Mouse (Mus musculus) embryonic facial prominence, embryonic 13.5 days (tissue): ENCODE data around the gene Foxp4. TPM values are rescaled to one million over a fixed set of nuclear protein-coding genes. Genes with fewer than 3 reads are reported as not detected.

Experiments
- ATAC-seq: fragments of 200-750 bp; cut with Nextera tagmentation; 2 replicates; pipeline ENCODE4 v1.8.0; 2017; ENCODE audit warnings: low read depth; ENCODE audit not compliant: insufficient number of reproducible peaks, insufficient read depth, low FRiP score, low TSS enrichment
- H3K27ac ChIP-seq: fragments of 300-500 bp; sonication (generic); 2 replicates; pipeline ENCODE4 v1.5.1; 2015; ENCODE audit warnings: moderate library complexity, mild to moderate bottlenecking, inconsistent platforms
- H3K27me3 ChIP-seq: fragments of 300-500 bp; sonication (generic); 2 replicates; pipeline ENCODE4 v1.6.1; 2015; ENCODE audit warnings: mild to moderate bottlenecking, inconsistent platforms
- H3K36me3 ChIP-seq: fragments of 300-500 bp; sonication (generic); 2 replicates; pipeline ENCODE4 v1.6.1; 2015; ENCODE audit warnings: mild to moderate bottlenecking, inconsistent platforms
- H3K4me1 ChIP-seq: fragments of 300-500 bp; sonication (generic); 2 replicates; pipeline ENCODE4 v1.6.1; 2015; ENCODE audit warnings: inconsistent platforms
- H3K4me2 ChIP-seq: fragments of 300-500 bp; sonication (generic); 2 replicates; pipeline ENCODE4 v1.6.1; 2015; ENCODE audit warnings: moderate library complexity, mild to moderate bottlenecking, inconsistent platforms
- H3K4me3 ChIP-seq: fragments of 300-500 bp; sonication (generic); 2 replicates; pipeline ENCODE4 v1.5.1; 2015; ENCODE audit warnings: mild to moderate bottlenecking, inconsistent platforms
- H3K9ac ChIP-seq: fragments of 300-500 bp; sonication (generic); 2 replicates; pipeline ENCODE4 v1.6.1; 2015; ENCODE audit warnings: mild to moderate bottlenecking, inconsistent platforms
- H3K9me3 ChIP-seq: fragments of 300-500 bp; sonication (generic); 2 replicates; pipeline ENCODE4 v1.6.1; 2016; ENCODE audit warnings: inconsistent platforms
- WGBS: fragments of 180-500 bp; shearing (Covaris S2); methylation state at CpG from one replicate; pipeline ENCODE4 v1.1.7; 2015; ENCODE audit warnings: mixed read lengths; 5-methylcytosine and 5-hydroxymethylcytosine counted together
- polyA plus RNA-seq: library from polyadenylated mRNA; unstranded; fragments of >200 nt; fragmentation: Nextera tagmentation; extraction: Ambion mirVana; gene quantifications from 2 replicates; pipeline ENCODE4 v1.2.1, GENCODE M21; 2015

The Foxp4 gene
- polyA plus RNA-seq, 1 experiment from 2014 or later, result 19.8 TPM

GRCm38 (mm10) chr17:47950831-47951230 is 26.4 kb upstream of the Foxp4 start:
- H3K27ac ChIP-seq, result no peak overlapping the region
- WGBS, result 74% methylated on average over 5 of the region's 5 CpGs
- H3K9me3 ChIP-seq, result no peaks in the 10 kb centered on the region
- H3K9ac ChIP-seq, result no peak overlapping the region
- ATAC-seq, result no peak
- no peak overlapping the region for H3K4me3 ChIP-seq
- H3K4me2 ChIP-seq, result no peak overlapping the region
- peaks cover 37% of the 10 kb centered on the region for H3K4me1 ChIP-seq
- no peaks in the 10 kb centered on the region for H3K36me3 ChIP-seq
- H3K27me3 ChIP-seq, result peaks cover 33% of the 10 kb centered on the region

DNA sequence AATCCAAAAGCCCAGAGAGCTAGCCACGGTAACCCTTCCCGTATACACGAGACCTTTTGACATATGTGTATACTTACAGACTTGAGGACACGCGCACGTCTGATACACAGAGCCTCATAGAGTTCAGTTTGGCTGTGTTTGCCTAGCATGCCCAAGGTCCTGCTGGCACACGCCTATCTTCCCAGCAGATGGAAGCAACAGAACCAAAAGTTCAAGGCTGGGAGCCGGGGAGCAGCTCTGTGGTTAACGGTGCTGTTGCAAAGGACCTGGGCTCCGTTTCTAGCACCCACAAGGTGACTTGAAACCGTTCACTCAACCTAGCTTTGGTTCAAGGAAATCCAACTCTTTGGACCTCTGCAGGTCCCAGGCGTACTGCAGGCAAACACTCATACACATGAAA is 25.0 kb upstream of the Foxp4 start:
- WGBS, result 93% methylated on average over 12 of the region's 12 CpGs
- Histone ChIP-seq H3K4me1 (peaks cover 29% of the 10 kb centered on the region), H3K4me3 (no peak overlapping the region), H3K9me3 (no peaks in the 10 kb centered on the region), H3K9ac (no peak overlapping the region), H3K27me3 (peaks cover 33% of the 10 kb centered on the region), H3K4me2 (no peak overlapping the region), H3K36me3 (no peaks in the 10 kb centered on the region), H3K27ac (no peak overlapping the region)
- ATAC-seq, result no peak

DNA sequence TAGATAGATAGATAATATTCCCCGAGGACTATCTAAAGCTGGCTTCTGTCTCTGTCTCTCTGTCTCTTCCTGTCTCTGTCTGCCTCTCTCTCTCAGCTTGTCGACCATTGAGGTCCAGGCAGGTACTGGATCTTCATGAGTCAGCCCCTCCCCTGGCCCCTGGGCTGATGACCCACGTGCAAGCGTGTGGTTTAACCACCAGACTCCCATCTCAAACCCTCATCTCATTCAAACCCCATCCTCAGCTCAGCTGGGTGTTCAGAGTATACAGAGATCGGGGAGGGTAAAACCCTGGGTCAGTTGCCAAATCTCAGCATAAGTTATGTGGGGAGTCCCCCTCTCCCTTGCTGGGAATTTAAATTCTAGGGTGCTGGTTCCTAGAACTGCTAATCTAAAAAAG is 24.3 kb upstream of the Foxp4 start:
- WGBS, result 73% methylated on average over 5 of the region's 5 CpGs
- ATAC-seq, result no peak
- no peaks in the 10 kb centered on the region for H3K36me3 ChIP-seq

GRCm38 (mm10) chr17:47946921-47947420 is 22.5 kb upstream of the Foxp4 start:
- Histone ChIP-seq H3K4me1 (peaks cover 37% of the 10 kb centered on the region), H3K9me3 (no peaks in the 10 kb centered on the region), H3K9ac (peak overlapping the region; percentile 51; the same call in 1 of the 2 replicates), H3K27me3 (peaks cover 17% of the 10 kb centered on the region), H3K4me2 (peak overlapping the region; percentile 37), H3K4me3 (no peak overlapping the region; the same call in 1 of the 2 replicates), H3K36me3 (no peaks in the 10 kb centered on the region), H3K27ac (no peak overlapping the region)
- ATAC-seq, result 0 out of 2 replicates have a peak, but pooled peaks have one; percentile 26
- WGBS, result 4% methylated on average over 14 of the region's 14 CpGs

More for the DNA sequence above, 24.3 kb upstream of the Foxp4 start:
- Histone ChIP-seq H3K9ac (no peak overlapping the region), H3K4me3 (no peak overlapping the region), H3K4me2 (no peak overlapping the region), H3K9me3 (no peaks in the 10 kb centered on the region), H3K27ac (no peak overlapping the region), H3K27me3 (peaks cover 29% of the 10 kb centered on the region), H3K4me1 (peaks cover 35% of the 10 kb centered on the region)

- Histone ChIP-seq H3K36me3 (no peaks in the 10 kb centered on the region), H3K4me2 (no peak overlapping the region), H3K27me3 (peaks cover 13% of the 10 kb centered on the region), H3K9me3 (no peaks in the 10 kb centered on the region), H3K4me1 (peaks cover 30% of the 10 kb centered on the region), H3K27ac (no peak overlapping the region), H3K9ac (no peak overlapping the region), H3K4me3 (no peak overlapping the region)
- 73% methylated on average over 3 of the region's 3 CpGs for WGBS
- ATAC-seq, result no peak
Measured at GRCm38 (mm10) chr17:47946111-47946510, 21.7 kb upstream of the Foxp4 start.

DNA sequence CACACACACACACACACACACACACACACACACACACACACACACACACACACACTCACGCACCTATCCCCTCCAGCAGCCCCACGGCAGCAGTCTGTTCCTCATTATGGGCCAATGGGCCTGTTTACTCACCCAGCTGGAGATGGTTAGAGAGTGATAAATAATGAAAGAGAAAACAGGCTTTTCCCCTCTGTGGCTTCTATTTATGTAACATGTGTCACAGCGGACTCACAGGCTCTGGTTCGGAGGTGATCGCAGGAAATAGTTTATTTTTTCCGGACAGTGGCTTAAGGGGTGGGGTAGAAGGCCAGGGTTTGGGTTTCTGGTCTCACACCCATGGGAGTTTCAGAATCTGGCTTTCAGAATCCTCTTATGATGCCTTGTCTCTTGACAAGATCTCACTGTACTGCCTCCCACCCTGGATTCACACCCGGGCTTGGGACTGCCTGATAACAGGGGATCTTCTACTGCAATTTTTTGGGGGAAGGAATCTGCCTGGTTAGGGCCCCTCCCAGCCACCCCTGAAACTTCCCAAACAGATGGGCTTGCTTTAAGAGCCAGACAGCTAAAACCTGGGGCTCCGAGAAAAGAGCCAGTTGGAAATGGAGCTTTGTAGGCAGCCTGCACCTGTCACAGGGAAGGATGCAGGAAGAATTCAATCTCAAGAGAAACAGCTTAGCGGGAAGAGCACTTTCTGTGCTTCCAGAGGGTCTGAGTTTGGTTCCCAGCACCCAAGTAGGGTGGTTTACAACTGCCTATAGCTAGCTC is 18.8 kb upstream of the Foxp4 start:
- H3K4me2 ChIP-seq, result no peak overlapping the region; the same call in 1 of the 2 replicates
- H3K4me1 ChIP-seq, result peaks cover 32% of the 10 kb centered on the region
- no peaks in the 10 kb centered on the region for H3K36me3 ChIP-seq
- no peak overlapping the region for H3K9ac ChIP-seq
- H3K9me3 ChIP-seq, result no peaks in the 10 kb centered on the region
- no peak overlapping the region for H3K27ac ChIP-seq
- no peak for ATAC-seq
- peaks cover 7% of the 10 kb centered on the region for H3K27me3 ChIP-seq
- H3K4me3 ChIP-seq, result no peak overlapping the region
- 18% methylated on average over 9 of the region's 9 CpGs for WGBS

DNA sequence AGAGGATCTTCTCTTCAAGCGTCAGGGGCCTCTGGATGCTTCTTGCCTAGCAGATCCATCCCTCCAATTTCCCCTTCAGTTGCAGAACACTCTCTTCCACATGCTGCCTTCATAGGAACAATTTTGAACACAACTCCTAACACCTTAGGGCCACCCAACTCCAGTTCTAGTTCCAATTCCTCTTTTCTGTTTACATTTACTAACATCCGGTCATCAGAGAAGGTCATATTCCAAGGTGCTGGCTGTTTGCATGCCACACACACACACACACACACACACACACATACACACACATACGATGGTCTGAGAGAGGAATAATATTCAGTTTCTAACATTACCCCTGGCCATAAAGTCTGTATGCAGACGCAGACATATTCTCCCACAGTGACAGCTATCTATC is 17.6 kb upstream of the Foxp4 start:
- H3K27ac ChIP-seq, result no peak overlapping the region
- H3K27me3 ChIP-seq, result peaks cover 3% of the 10 kb centered on the region
- peaks cover 35% of the 10 kb centered on the region for H3K4me1 ChIP-seq
- no peaks in the 10 kb centered on the region for H3K36me3 ChIP-seq
- H3K4me2 ChIP-seq, result no peak overlapping the region
- no peak overlapping the region for H3K4me3 ChIP-seq
- H3K9ac ChIP-seq, result no peak overlapping the region
- H3K9me3 ChIP-seq, result no peaks in the 10 kb centered on the region
- ATAC-seq, result no peak
- WGBS, result 80% methylated on average over 4 of the region's 4 CpGs

DNA sequence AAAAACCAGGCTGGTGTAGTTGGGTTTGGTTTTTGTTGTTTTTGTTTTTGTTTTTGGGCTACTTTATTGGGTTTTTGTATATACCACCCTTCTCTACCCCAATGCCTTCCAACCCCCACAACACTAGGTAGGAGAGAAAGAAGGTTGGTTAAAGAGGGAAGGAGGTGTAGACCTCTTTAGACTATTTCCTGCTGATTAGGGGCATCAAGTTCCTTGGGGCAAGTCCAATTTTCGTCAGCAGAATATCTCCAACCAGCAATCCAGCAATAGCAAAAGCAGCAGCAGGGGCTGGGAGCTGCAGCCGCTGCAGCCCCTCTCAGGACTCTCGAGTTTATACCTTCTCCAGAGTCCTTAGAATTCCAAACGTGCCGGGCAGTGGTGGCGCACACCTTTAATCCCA is 14.4 kb upstream of the Foxp4 start:
- Histone ChIP-seq H3K9me3 (no peaks in the 10 kb centered on the region), H3K36me3 (no peaks in the 10 kb centered on the region), H3K4me3 (no peak overlapping the region), H3K27ac (no peak overlapping the region), H3K4me2 (no peak overlapping the region), H3K4me1 (peaks cover 25% of the 10 kb centered on the region), H3K9ac (no peak overlapping the region), H3K27me3 (no peaks in the 10 kb centered on the region)
- ATAC-seq, result no peak
- WGBS, result 65% methylated on average over 6 of the region's 6 CpGs

DNA sequence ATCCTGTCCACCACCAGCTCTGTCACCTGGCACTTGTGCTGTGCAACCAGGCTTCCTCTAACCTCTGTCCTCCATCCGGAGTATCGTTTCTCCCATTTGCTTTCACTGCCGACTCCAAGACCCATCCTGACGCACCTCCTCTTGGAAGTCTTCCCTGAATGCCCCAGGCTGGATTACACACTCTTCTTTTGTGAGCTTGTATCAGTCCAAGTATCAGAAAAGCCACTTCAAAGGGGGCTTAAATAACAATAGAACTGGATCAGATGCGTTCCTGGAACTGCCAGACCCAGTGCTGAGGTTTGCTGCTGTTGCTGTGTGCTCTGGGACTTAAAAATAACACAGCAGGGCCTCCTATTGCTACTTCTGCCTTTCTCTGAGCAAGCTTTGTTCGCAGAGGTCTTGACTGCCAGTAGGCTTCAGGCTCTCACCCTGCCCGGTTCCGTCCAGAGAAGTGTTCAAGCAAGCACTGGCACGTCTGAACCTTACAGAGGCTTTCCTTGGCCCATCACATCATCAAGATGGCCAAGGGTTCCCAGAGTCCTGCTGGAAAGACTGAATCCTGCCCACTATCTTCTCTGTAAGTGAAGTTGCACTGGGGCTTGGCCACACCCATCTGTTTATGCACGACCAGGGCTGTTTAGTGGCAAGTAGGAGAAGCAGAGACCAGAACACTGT is 13.6 kb upstream of the Foxp4 start:
- no peak overlapping the region for H3K4me3 ChIP-seq
- H3K27me3 ChIP-seq, result no peaks in the 10 kb centered on the region
- H3K36me3 ChIP-seq, result no peaks in the 10 kb centered on the region
- H3K4me1 ChIP-seq, result peaks cover 17% of the 10 kb centered on the region
- no peak for ATAC-seq
- H3K9me3 ChIP-seq, result no peaks in the 10 kb centered on the region
- H3K9ac ChIP-seq, result 0 out of 2 replicates have a peak overlapping the region, but pooled peaks have one; percentile 40
- no peak overlapping the region for H3K4me2 ChIP-seq
- 29% methylated on average over 10 of the region's 10 CpGs for WGBS
- H3K27ac ChIP-seq, result no peak overlapping the region

- no peaks in the 10 kb centered on the region for H3K27me3 ChIP-seq
- no peak overlapping the region for H3K27ac ChIP-seq
- H3K36me3 ChIP-seq, result no peaks in the 10 kb centered on the region
- no peak overlapping the region for H3K4me3 ChIP-seq
- 87% methylated on average over 4 of the region's 4 CpGs for WGBS
- H3K9me3 ChIP-seq, result no peaks in the 10 kb centered on the region
- ATAC-seq, result no peak
- no peak overlapping the region for H3K9ac ChIP-seq
- no peak overlapping the region for H3K4me2 ChIP-seq
- H3K4me1 ChIP-seq, result peaks cover 9% of the 10 kb centered on the region
Measured at GRCm38 (mm10) chr17:47936591-47936990, 12.1 kb upstream of the Foxp4 start.

GRCm38 (mm10) chr17:47929431-47929830 is 5.0 kb upstream of the Foxp4 start:
- no peak for ATAC-seq
- Histone ChIP-seq H3K27me3 (no peaks in the 10 kb centered on the region), H3K4me1 (peaks cover 12% of the 10 kb centered on the region), H3K36me3 (no peaks in the 10 kb centered on the region), H3K4me3 (no peak overlapping the region), H3K4me2 (no peak overlapping the region), H3K9me3 (no peaks in the 10 kb centered on the region), H3K9ac (no peak overlapping the region), H3K27ac (no peak overlapping the region)
- 94% methylated on average over 4 of the region's 4 CpGs for WGBS

DNA sequence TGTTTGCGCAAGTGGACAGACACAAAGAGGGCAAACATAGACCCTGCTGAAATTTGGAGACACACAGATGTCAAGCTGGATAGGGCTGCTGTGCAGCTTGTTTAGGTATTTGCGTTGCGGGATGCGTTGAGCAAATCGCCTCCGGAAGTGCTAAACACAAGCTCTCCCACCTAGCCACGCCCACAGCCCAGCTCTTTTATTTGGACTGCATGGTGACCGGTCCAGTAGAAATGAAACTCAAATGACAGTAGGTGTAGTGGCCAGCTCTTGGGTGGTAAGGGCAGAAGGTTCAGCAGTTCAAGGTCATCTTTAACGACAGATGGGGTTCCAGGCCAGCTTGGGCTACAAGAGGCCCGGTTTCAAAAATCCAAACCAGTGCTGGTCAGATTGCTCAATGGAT is 1.5 kb upstream of the Foxp4 start:
- H3K4me3 ChIP-seq, result peak overlapping the region; percentile 97
- WGBS, result 25% methylated on average over 10 of the region's 10 CpGs
- H3K9ac ChIP-seq, result peak overlapping the region; percentile 95; the same call in 1 of the 2 replicates
- ATAC-seq, result no peak
- H3K9me3 ChIP-seq, result no peaks in the 10 kb centered on the region
- H3K27me3 ChIP-seq, result peaks cover 4% of the 10 kb centered on the region; the same call in 1 of the 2 replicates
- peak overlapping the region; percentile 91 for H3K4me2 ChIP-seq
- no peaks in the 10 kb centered on the region for H3K36me3 ChIP-seq
- H3K4me1 ChIP-seq, result peaks cover 26% of the 10 kb centered on the region
- peak overlapping the region; percentile 91; the same call in 1 of the 2 replicates for H3K27ac ChIP-seq
